Mouse (Mus musculus): ENCODE measurements around the gene Tubb2a. TPM values are rescaled to one million over a fixed set of nuclear protein-coding genes. Genes with fewer than 3 reads are reported as not detected.

Gene Tubb2a
- polyA plus RNA-seq, 1 experiment from 2014 or later, result 115 TPM

DNA sequence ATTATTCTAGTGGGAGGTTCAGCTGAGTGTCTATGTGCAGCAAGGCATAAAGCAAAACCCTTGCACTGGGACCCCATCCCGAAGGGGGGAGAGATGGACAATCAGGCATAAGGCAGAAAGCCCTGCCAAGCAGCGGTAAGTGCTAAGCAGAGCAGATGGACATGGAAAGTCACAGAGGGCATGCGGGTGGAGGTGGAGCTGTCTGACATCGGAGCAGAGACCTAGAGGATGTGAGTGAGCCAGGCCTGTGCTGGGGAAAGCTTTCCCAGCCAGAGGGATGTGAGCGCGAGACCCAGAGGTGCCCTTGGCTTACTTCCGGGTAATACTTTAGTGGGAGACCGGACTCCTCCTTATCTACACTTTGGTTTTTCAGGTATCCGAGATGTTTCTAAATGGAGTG, 17.7 kb downstream of the Tubb2a start:
- H3K4me3 ChIP-seq, result no peak overlapping the region
- H3K4me1 ChIP-seq, result no peaks in the 10 kb centered on the region; the same call in 1 of the 2 replicates
- no peaks in the 10 kb centered on the region for H3K27me3 ChIP-seq (ENCODE audit: insufficient read depth, poor library complexity, severe bottlenecking)
- H3K27ac ChIP-seq, result no peak overlapping the region
- WGBS, result 82% methylated on average over 9 of the region's 9 CpGs
- no peaks in the 10 kb centered on the region for H3K9me3 ChIP-seq
- peaks cover 49% of the 10 kb centered on the region for H3K36me3 ChIP-seq
- DNase-seq (ENCODE audit: low spot score), result peak; percentile 68

DNA sequence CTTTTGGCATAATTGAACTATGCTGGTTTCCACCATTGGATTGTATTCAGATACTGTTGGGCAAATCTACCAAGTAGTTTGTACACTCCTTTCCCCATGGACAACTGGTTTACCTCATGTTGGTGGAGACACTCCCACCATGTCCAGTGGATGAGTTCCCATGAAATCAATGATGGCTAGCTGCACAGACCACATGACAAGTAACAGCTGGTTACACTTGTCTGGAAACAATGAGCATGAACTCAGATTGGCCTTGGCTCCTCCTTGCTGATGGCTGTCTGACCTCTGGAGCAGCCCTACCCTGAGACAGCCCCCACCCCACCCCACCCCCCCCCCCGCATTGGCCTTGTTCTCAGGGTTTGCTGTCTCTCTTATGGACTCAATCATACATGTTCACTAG, 20.6 kb downstream of the Tubb2a start:
- peaks cover 3% of the 10 kb centered on the region; the same call in 1 of the 2 replicates for H3K4me1 ChIP-seq
- WGBS, result 71% methylated on average over 1 of the region's 1 CpGs
- no peak overlapping the region for H3K27ac ChIP-seq
- no peaks in the 10 kb centered on the region for H3K27me3 ChIP-seq (ENCODE audit: insufficient read depth, poor library complexity, severe bottlenecking)
- H3K9me3 ChIP-seq, result no peaks in the 10 kb centered on the region
- H3K36me3 ChIP-seq, result peaks cover 48% of the 10 kb centered on the region
- DNase-seq (ENCODE audit: low spot score), result no peak
- H3K4me3 ChIP-seq, result no peak overlapping the region

DNA sequence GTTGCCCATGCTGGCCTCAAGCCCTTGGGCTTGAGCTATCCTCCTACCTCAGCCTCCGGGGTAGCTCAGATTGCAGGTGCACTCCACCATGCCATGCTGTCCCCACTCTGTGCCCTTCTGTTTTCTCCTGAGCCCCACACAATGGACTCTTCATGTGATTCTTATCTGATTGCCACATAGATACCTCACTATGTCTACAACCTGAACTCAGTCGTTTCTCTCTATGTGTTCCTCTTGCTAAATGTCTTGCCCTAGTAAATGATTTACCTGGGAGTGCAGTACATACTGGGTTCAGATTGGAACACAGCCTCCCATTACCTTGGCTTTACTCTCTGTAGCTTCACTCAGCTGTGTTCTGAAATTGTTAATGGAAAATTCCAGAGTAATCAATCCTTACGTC, 22.8 kb downstream of the Tubb2a start:
- Histone ChIP-seq H3K27ac (no peak overlapping the region), H3K27me3 (ENCODE audit: insufficient read depth, poor library complexity, severe bottlenecking) (no peaks in the 10 kb centered on the region), H3K9me3 (no peaks in the 10 kb centered on the region), H3K4me3 (no peak overlapping the region), H3K4me1 (peaks cover 3% of the 10 kb centered on the region; the same call in 1 of the 2 replicates), H3K36me3 (peaks cover 59% of the 10 kb centered on the region)
- WGBS, result 82% methylated on average over 3 of the region's 3 CpGs
- no peak for DNase-seq (ENCODE audit: low spot score)

DNA sequence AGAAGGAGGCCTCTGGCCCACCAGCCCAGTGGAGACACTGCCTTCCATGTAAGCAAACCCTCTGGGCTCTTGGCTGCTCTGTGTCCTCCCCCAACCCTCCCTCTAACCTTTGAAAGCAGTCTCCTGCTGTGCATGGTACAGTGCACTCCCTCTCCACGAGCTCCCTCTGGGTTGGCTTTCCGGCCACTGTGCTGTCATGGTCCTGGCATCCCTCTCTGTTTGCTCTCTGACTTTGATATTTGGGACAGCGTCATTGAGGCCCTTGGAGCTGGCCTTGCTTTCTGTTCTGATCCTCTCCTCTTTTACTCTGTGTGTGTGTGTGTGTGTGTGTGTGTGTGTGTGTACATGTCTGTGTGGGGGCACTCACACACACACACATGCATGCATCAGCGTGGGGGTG, 23.4 kb downstream of the Tubb2a start:
- WGBS, result 61% methylated on average over 4 of the region's 4 CpGs
- H3K27ac ChIP-seq, result no peak overlapping the region
- no peaks in the 10 kb centered on the region for H3K9me3 ChIP-seq
- no peaks in the 10 kb centered on the region for H3K27me3 ChIP-seq (ENCODE audit: insufficient read depth, poor library complexity, severe bottlenecking)
- 0 out of 2 replicates have a peak, but pooled peaks cover 3% of the 10 kb centered on the region for H3K4me1 ChIP-seq
- peaks cover 61% of the 10 kb centered on the region for H3K36me3 ChIP-seq
- H3K4me3 ChIP-seq, result no peak overlapping the region
- DNase-seq (ENCODE audit: low spot score), result peak; percentile 67

DNA sequence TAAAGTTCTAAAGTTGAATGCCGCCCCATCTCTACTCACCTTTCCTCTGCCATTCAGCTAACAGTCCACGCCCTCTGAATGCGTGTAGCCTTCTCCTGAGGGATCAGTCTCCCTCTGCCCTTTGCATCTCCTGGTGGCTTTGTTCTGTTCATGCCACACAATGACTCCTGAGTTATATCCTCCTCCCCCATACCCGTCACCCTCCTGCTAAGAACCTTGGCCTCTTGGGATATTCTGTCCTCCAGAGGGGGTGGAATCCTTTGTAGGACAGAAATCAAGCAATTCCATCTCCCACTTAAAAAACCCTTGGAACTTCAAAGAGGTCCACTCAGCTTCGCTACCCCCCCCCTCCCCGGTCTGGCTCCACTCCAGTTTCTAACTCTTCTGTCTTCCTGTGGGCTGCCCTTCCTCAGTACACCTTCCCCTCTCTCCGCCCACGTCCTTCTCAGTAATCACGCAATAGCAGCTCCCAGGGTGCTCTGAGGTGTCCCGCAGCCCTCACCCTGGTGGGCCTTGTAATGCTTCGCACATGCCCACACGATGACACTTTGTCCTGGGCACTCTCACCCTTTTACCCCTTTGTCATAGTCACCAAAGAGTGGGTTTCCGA, 24.0 kb downstream of the Tubb2a start:
- no peak overlapping the region for H3K27ac ChIP-seq
- DNase-seq (ENCODE audit: low spot score), result peak; percentile 51
- H3K27me3 ChIP-seq (ENCODE audit: insufficient read depth, poor library complexity, severe bottlenecking), result no peaks in the 10 kb centered on the region
- H3K4me1 ChIP-seq, result 0 out of 2 replicates have a peak, but pooled peaks cover 3% of the 10 kb centered on the region
- no peaks in the 10 kb centered on the region for H3K9me3 ChIP-seq
- WGBS, result 80% methylated on average over 13 of the region's 13 CpGs
- H3K4me3 ChIP-seq, result no peak overlapping the region
- H3K36me3 ChIP-seq, result peaks cover 66% of the 10 kb centered on the region

DNA sequence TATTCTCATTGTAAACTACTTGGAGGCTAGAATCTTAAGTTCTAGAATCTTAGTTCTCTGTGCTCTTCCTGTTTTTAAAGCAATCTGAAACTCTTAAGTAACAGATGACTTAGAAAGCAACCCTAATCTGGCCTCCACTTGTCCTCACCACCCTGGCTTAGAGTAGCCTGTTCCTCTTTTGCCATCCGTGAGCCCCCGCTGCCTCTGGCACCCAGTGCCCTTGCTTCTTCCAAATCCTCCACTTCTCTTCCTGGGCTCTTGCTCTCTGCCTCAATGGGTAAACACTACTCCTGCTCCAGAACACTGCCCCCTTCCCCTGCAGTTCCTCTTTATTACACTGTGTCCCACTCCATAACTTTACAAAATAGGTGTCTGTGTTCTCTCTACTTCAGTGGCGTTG, 26.1 kb downstream of the Tubb2a start:
- Histone ChIP-seq H3K36me3 (peaks cover 62% of the 10 kb centered on the region), H3K4me3 (no peak overlapping the region), H3K4me1 (0 out of 2 replicates have a peak, but pooled peaks cover 3% of the 10 kb centered on the region), H3K27me3 (ENCODE audit: insufficient read depth, poor library complexity, severe bottlenecking) (no peaks in the 10 kb centered on the region), H3K9me3 (no peaks in the 10 kb centered on the region), H3K27ac (no peak overlapping the region)
- 94% methylated on average over 3 of the region's 3 CpGs for WGBS
- peak; percentile 17 for DNase-seq (ENCODE audit: low spot score)

DNA sequence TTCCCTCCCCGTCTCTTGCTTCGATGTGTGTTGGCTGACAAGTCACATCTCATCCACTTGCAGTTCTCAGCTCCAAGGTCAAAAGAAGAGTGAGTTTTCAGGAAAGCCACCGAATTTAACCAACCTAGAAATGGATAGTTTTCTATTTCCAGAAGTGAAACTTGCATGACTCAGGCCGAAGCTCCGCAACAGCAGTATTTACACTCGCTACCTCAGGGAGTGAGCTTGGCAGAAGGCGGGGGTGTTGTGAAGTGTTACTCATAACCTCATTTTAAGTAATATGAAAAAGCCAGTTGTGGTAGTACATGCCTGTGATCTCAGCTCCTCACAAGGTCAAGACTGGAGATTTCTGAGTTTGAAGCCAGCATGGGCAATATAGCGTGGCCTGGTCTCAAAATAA, 27.3 kb downstream of the Tubb2a start:
- Histone ChIP-seq H3K36me3 (peaks cover 54% of the 10 kb centered on the region), H3K4me1 (0 out of 2 replicates have a peak, but pooled peaks cover 3% of the 10 kb centered on the region), H3K4me3 (no peak overlapping the region), H3K27ac (no peak overlapping the region), H3K9me3 (no peaks in the 10 kb centered on the region), H3K27me3 (ENCODE audit: insufficient read depth, poor library complexity, severe bottlenecking) (no peaks in the 10 kb centered on the region)
- DNase-seq (ENCODE audit: low spot score), result peak; percentile 50
- WGBS, result 92% methylated on average over 8 of the region's 8 CpGs

DNA sequence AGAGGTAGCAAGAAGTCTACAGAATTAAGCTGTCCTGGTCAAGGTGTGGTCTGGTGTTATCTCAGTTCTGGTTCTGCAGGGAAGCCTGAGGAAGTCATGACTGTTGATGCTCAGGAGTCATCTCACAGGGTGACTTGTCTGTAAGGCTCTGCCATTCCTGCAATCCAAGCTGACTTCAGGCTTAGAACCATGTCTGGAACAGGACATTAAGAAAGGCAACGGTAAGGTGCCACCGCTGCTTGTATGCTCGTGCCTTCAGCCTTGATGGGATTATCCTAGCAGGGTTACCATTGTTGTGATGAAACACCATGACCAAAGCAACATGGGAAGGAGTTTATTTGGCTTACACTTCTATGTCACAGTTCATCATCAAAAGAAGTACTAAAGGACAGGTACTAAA, 30.3 kb downstream of the Tubb2a start:
- Histone ChIP-seq H3K27me3 (ENCODE audit: insufficient read depth, poor library complexity, severe bottlenecking) (no peaks in the 10 kb centered on the region), H3K4me3 (no peak overlapping the region), H3K4me1 (0 out of 2 replicates have a peak, but pooled peaks cover 3% of the 10 kb centered on the region), H3K36me3 (peaks cover 33% of the 10 kb centered on the region), H3K9me3 (no peaks in the 10 kb centered on the region), H3K27ac (no peak overlapping the region)
- WGBS, result 92% methylated on average over 3 of the region's 3 CpGs
- DNase-seq (ENCODE audit: low spot score), result peak; percentile 59

DNA sequence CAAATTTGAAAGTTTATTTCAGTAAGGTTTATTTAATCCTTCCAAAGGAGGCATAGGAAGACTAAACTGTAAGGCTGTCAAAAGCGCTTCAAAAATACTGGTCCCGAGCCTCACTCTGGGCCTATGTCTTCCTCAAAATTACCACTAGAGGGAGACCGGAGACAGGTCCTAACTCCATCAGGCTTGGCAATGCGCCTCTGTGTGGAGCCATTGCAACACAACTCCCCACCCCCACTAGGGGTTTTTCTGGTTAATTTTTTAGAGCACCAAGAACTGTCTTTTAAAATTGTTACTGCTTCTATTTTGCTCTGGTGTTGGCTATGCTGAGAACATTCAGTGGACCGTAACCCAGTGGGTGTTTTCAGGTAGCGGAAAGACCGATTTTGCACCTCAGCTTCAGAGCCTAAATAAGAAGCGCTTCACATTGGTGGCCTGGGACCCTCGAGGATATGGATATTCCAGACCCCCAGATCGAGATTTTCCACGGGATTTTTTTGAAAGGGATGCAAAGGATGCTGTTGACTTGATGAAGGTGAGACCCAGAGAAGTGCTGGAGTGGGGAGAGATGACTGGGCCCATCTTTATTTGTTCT, 31.3 kb downstream of the Tubb2a start:
- H3K4me1 ChIP-seq, result 0 out of 2 replicates have a peak, but pooled peaks cover 3% of the 10 kb centered on the region
- H3K27ac ChIP-seq, result no peak overlapping the region
- no peak overlapping the region for H3K4me3 ChIP-seq
- no peaks in the 10 kb centered on the region for H3K27me3 ChIP-seq (ENCODE audit: insufficient read depth, poor library complexity, severe bottlenecking)
- peaks cover 31% of the 10 kb centered on the region for H3K36me3 ChIP-seq
- no peaks in the 10 kb centered on the region for H3K9me3 ChIP-seq
- peak; percentile 80 for DNase-seq (ENCODE audit: low spot score)
- WGBS, result 42% methylated on average over 11 of the region's 11 CpGs

DNA sequence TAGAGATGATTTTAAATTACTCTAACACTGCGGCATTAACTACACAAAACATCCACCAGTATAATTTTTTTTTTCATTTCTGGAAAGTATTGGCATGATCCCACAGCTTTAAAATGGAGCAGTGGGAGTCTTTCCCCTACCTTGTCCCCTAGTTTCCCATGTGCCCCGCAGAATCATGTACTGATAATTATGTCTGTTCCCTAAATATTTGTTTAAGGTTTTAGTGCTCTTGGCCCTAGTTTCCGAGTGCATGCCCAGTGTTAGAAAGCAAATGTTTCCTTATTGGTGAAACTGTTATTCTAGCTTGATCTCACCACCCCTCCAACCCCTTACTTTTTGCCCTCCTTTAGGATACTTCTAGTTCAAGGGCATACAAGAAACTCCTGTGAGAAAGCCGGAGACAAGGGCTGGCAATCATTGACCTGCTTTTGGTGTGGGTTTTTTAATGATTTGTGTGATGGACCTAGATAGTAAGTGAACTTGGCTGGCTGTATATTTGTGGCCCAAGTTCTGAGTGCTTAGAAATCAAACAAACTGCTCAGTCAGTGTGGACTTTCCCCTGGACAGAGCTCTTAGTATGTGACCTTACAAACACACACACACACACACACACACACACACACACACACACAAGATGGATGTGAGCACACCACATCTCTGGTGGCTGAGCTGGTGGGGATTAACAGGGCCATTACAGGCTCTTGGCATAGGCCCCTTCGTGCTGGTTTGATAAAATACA, 32.1 kb downstream of the Tubb2a start:
- Histone ChIP-seq H3K9me3 (no peaks in the 10 kb centered on the region), H3K36me3 (peaks cover 31% of the 10 kb centered on the region), H3K4me1 (0 out of 2 replicates have a peak, but pooled peaks cover 3% of the 10 kb centered on the region), H3K27me3 (ENCODE audit: insufficient read depth, poor library complexity, severe bottlenecking) (no peaks in the 10 kb centered on the region), H3K27ac (no peak overlapping the region), H3K4me3 (no peak overlapping the region)
- peak; percentile 73 for DNase-seq (ENCODE audit: low spot score)
- 61% methylated on average over 5 of the region's 5 CpGs for WGBS

DNA sequence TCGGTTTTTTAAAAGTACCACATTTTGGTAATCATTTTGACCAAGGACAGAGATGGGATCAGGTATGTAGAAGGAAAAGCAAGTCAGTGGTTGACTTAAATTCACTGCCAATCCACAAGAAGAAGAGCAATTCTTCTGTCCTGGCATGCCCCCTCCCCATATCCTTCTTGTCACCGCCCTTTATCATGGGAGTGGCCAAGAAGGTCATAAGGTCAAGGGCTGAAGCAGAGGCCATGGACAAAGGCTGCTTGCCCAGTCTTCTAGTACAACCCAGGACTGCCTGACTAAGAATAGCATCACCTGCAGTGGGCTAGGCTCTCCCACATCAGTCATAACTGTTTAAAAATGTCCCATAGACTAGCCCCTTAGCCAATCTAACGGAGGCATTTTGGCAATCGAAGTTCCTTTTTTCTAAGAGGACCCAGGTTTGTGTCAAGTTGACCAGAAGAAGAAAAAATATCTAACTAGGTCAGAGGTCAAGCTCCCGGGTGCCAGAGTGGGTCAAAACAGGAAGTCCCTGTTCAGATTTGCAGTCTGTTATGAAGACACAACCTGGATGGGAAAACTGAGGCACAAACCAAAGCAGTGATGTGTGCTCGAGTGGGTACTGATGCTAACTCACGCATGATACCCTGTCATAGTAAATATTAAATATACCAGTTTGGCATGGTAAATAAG, 34.0 kb downstream of the Tubb2a start:
- 65% methylated on average over 7 of the region's 7 CpGs for WGBS

DNA sequence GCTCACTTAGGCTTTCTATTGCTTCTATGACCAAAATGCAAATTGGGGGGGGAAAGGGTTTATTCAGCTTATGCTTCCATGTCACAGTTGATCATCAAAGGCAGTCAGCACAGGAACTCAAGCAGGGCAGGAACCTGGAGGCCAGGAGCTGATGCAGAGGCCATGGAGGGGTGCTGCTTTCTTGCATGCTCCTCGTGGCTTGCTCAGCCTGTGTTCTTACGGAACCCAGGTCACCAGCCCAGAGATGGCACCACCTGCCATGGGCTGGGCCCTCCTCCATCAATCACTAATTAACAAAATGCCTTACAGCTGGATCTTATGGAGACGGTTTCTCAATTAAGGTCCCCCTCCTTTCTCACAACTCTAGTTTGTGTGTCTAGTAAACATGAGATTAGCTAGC, 37.7 kb downstream of the Tubb2a start:
- Histone ChIP-seq H3K27me3 (ENCODE audit: insufficient read depth, poor library complexity, severe bottlenecking) (no peaks in the 10 kb centered on the region), H3K4me3 (no peak overlapping the region), H3K4me1 (peaks cover 23% of the 10 kb centered on the region), H3K9me3 (no peaks in the 10 kb centered on the region), H3K36me3 (peaks cover 5% of the 10 kb centered on the region; the same call in 1 of the 2 replicates), H3K27ac (no peak overlapping the region)
- 95% methylated on average over 3 of the region's 3 CpGs for WGBS
- no peak for DNase-seq (ENCODE audit: low spot score)

More for the DNA sequence above, 34.0 kb downstream of the Tubb2a start:
- Histone ChIP-seq H3K27ac (no peak overlapping the region), H3K27me3 (ENCODE audit: insufficient read depth, poor library complexity, severe bottlenecking) (no peaks in the 10 kb centered on the region), H3K4me3 (no peak overlapping the region), H3K4me1 (peaks cover 5% of the 10 kb centered on the region; the same call in 1 of the 2 replicates), H3K9me3 (no peaks in the 10 kb centered on the region), H3K36me3 (peaks cover 18% of the 10 kb centered on the region; the same call in 1 of the 2 replicates)
- DNase-seq (ENCODE audit: low spot score), result no peak

All from heart, embryonic 10.5 days (tissue).